Mouse (Mus musculus) brain, adult 2 months (tissue): ENCODE measurements around the gene Dusp28.

ENCODE experiments used
- DNase-seq: peaks from one replicate; pipeline ENCODE4 v3.0.0; 2011; ENCODE audit warnings: low read depth, low spot score

Gene Dusp28

DNA sequence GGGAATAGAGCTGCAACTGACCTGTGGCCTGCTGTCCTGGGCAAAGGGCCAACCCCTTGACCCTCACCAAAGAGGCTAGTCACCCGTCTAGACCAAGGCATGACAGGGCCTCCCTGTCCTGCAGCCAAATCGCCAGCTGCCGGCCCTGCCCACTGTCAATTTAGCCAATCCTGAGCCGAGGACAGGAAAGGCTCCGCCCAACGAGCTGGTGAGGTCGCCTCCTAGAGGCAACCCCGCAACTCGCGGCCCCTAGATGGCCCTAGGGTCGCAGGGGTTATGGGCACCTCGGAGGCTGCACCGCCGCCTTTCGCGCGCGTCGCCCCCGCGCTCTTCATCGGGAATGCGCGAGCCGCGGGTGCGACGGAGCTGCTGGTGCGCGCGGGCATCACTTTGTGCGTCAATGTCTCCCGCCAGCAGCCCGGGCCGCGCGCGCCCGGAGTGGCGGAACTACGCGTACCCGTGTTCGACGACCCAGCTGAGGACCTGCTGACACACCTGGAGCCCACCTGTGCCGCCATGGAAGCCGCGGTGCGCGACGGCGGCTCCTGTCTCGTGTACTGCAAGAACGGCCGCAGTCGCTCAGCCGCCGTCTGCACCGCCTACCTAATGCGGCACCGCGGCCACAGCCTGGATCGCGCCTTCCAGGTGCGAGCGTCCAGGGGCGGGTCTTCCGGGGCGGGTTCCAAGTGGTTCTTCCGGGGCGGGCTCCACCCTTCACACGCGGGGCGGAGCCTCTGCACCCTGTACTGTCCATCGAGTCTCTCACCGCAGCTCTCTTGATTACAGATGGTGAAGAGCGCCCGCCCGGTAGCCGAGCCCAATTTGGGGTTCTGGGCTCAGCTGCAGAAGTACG lies at the start of gene Dusp28:
Dusp28 (plus strand) TSS at position 203 of the 853 bp plus-strand sequence.
- DNase-seq, result peak; percentile 97

DNA sequence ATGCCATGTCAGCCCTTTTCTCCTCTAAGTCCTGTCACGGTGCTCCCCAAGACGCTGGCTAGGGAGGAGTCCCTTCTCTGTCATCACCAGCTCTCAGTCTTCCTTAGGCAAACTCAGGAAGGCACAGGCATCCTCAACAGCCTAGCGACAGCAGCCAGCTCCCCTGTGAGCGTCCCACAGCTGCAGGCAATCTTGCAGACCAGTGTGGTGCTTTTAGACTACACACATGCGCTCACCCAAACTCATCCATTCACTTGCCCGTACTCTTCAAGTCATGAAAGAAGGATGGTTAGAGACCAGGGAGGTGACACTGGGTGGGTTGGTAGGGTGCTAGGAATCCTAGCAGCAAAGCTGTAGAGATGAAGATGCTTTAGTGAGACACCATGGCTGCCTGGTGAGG lies 45.3 kb upstream of the Dusp28 start:
- DNase-seq, result no peak

DNA sequence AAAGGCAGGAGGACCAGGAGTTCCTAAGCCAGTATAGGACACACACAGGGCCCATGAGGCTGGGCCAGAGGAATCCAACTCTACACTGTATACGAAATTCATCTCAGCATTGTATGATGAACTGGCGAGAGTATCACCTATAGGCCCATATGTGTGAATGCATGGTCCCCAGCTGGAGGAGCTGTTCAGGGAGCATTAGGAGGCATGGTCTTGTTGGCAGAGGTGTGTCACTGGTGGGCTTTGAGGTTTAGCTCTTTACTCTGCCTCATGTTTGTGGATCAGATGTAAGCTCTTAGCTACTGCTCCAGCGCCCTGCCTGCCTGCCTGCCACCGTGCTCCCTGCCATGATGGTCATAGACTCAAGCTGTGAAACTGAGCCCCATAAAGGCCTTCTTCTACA lies 43.5 kb upstream of the Dusp28 start:
- no peak for DNase-seq

DNA sequence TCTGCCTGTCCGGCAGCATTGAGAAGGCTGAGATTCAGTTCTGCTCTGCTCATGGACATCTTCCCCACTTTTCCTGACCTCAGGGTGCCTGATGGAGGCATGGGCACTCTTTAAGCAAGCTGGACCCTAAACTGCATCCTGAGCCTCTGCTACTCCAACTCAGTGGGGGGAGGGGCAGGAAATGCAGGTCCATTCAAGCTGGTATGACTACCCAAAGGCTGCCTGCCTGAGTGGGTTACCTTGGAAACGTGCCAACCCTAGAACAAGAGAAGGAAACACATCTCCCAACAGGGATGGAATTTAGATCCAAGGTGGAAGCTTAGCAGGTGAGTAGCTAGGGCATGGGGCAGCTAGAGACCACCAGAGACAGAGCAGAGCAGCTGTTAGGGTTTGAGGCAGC lies 40.6 kb upstream of the Dusp28 start:
- DNase-seq, result no peak

DNA sequence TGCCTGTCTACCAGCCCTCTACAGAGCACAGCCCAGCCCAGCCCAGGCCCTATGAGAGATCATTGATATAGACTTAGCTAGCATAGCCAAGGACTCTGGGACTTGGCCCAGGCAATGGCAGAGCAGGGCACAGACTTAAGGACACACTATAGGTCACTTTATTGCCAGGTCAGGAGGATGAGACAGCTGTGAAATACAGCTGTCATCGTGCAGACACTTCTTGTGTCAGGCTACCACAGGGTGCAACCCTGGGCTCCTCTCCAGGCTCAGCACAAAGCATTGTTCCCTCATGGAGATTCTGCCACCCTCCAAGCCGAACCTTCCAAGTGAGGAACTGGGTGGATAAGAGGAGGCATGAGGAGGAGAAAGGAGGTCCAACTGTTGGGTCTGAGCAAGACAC lies 36.8 kb upstream of the Dusp28 start:
- no peak for DNase-seq

DNA sequence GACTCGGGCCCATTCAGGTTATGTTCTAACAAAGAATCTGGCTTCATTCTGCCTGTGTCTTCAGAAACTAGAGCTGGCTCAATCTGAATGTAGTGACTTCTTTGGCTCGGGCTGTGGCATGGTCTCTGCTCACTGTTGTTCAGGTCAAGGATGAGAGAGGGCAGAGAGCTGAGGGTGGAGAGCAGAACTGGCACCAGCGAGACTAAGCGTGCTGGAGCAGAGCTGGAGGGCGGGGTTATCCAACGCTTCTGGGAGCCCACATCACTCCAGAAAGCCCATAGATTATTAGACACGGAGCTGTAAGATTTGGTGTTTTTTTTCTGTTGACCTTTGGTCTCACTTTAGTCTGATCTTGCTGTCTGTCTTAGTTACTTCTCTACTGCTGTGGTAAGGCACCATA lies 34.1 kb upstream of the Dusp28 start:
- no peak for DNase-seq

DNA sequence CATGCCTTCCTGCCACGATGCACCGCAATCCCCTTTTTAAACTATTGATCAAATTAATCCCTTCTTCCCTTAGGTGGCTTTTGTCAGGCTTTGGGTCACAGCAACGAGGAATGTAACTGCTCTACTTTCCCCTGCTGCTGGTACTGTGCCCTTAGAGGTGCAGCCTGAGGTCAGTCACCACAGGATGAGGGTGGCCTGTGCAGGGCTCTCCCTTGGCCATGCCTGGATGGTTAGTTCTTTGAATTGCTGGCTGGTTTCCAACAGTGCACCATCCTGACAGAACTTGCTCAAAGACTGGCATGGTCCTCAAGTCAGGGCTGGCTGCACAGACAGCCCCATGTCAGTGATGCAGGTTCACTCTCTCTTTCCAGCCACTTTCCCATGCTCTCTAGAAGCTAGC lies 32.8 kb upstream of the Dusp28 start:
- no peak for DNase-seq

DNA sequence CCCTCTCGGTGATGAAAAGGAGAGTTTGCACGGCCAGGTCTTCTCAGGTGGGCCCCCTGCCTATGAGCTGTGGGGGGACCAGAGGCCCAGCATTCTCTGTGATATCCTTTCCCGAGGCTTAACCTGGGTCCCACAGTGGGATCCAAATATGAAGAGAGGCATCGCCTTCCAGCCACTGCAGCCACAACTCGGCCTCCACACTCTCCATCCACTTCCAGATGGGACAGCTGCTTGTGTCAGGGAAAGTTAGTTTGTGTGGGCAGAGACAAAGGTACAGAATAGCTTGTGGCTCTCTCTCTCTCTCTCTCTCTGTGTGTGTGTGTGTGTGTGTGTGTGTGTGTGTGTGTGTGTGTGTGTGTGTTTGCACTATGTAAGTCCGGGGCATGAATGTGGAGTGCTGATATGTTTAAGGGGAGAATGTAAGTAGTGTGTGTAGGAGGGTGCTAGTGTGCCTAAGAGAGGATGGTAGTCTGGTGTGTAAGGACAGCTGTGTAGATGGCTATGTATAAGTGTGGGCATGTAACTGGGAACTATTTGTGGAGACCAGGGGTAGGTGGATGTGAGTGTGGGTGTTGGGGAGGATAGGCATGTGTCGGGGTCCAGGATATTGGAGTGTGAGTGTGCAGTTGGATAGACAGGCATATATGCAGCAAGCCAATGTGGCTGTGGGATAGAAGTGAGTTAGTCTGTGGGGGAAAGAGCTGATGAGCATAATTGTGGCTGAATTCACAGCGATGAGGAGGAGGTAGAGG lies 31.2 kb upstream of the Dusp28 start:
- peak; percentile 71 for DNase-seq

DNA sequence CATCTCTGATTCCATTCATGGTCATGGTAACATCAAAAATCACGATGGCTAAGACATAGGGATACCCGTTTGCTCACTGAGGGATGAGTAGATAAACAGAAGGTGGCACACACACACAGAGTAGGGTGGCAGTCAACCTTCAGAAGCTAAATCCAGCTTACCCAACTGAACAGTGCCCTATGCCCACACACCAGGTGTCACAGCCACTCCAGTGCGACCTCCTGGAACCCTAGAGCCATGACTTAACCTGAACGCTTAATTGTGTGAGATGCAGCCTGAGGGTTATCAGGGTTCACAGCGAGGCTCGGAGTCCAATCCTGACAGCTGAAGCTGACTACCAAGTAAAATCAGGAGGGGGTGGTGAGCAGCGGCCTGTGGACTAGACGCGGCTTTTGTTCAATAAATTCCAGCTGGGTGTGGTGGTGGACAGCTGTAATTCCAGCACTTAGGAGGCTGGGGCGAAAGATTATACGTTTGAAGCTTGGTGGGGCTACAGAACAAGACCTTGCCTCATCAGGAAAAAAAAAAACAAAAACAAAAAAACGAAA lies 29.3 kb upstream of the Dusp28 start:
- no peak for DNase-seq

DNA sequence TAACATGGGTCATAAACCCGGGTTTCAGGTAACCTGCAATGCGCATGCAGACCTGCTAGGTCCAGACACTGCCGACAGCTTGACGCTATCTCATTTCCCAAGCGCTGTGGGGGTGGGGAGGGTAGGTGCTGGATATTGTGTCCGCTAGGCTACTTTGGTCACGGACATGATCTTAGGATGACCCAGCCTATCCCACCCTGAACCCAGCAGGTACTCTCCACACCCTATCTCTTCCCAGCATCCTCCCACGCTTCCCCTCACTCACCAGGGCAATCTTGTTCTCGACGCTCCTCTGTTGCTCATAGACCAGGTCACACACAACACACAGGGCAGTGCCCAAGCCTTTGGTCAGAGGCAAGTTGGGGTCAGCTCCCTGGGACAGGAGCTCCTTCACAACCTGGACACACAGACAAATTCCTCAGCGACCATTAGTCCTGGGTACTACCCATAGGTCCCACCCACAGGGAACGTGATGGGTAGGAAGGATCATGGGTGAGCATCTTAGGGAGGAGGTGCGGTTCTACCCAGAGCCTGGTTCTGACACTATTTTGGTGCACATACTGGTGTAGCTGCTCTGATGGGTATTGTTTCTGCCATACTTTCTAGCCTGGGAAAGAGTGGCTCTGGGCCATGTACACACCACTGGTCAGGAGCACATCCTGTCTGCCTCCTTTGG lies 28.6 kb upstream of the Dusp28 start:
- no peak for DNase-seq

DNA sequence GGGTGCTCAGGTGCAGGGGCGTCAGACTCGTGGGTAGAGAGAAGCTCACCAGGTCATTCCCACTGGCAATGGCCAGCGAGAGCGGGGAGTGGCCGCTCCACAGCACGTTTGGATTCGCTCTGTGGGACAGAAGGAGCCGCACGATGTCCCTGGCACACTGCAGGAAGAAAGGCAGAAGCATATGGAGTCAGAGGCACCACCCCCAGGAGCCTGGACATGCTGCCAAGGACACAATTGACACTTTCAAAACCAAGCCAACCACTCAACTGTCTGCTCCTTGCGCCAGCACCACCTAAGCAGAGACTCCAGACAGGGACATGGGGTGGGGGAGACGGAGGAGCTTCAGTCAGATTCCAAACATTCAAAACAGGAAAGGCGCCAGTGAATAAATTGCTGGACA lies 27.5 kb upstream of the Dusp28 start:
- peak; percentile 98 for DNase-seq

DNA sequence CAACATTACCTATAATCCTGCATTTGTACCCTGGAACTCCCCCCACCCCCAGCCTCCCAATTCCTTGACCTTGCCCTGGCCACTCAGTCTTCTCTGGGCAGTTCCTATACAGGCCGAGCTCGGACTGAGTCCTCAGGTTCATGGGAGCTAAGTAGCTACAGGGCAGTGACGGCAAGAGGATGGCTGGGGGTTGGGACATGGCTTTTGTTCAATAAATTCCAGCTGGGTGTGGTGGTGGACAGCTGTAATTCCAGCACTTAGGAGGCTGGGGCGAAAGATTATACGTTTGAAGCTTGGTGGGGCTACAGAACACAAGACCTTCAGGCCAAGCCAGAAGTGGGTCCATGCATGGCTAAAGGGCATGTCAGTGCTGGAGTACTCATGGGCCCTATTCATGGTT lies 26.7 kb upstream of the Dusp28 start:
- DNase-seq, result no peak

DNA sequence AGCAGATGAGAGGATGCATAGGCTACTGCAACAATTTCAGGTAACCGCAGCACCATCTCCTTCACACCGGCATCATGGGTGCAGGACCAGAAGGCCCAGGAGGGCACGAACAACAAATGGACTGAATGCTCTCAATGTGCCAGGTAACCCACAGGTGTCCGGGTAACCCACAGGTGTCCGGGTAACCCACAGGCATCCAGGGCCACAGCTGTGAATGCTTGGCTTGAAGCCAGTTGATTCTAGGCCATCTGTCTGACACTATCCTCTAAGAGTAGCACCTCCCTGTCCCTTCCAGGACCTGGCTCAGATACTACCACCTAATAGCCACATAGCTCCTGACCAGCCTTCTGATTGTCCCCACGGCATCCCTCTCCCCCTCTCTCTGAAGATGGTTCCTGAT lies 24.8 kb upstream of the Dusp28 start:
- DNase-seq, result no peak

DNA sequence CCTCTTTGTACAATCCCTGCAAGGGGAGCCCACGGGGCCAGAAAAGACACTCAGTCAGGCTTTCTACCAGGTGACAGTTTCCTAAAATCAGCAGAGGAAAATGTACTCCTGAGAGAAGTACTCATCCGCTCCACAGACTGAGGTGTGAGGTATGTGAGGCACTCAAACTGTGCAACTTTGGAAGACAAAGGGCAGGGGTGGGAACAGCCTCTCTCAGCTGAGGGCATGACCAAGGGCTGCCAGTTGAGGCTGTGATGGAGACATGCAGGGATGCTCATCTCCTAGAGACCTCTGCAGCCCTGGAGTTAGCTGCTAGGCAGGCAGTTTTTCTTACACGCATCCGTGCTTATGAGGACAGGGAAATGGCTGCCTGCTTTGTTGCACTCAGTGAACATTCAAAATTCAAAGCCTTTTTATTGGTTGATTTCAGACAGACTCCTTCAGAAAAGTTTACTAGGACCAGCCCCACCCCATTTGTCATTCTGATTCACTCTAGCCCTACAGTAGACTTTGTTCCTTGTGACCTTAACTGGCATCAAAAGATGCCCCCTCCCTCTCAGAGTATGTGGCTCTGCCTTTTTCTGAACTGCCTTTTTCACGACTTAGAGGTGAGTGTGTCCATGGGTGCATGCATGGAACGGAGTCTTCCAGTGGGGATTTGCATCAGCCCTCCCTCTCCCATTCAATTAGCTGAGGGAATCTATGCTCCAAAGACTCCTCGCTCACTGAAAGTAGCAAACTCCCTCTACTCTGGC lies 17.7 kb upstream of the Dusp28 start:
- no peak for DNase-seq

DNA sequence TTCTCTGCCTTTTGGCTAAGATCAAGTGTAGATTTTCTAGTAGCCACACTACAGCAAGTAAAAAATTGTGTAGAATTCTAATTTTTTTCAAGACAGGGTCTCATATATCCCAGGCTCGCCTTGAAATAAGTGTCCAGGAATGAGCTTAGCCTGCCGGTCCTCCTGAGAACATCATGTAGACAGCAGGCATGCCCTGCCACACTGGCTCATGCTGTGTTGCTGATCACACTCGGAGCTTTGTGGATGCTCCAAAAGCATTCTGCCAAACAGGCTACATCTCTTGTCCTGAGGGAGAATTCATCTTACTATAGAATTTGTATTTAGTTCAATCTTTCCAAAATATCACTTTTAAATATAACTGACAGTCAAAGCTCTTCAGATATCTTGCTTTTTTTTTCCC lies 14.0 kb upstream of the Dusp28 start:
- peak; percentile 36 for DNase-seq

DNA sequence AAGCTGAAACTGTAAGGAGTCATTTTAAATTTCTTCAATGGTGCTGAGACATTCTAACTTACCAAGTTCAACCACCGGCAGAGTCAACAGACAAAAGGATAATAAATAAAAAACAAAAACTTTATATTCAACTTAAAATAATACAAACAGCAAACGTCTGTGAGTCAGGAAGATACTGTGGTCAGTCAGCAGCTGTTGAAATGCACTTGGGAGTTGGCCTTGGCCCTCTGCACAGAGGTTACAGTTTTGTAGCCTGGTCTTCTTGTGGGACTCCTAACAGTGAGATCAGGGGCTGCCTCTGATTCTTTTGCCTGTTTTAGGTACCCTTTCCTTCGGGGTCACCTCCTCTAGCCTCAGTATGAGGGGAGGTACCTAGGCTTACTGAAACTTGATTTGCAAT lies 12.9 kb upstream of the Dusp28 start:
- no peak for DNase-seq

DNA sequence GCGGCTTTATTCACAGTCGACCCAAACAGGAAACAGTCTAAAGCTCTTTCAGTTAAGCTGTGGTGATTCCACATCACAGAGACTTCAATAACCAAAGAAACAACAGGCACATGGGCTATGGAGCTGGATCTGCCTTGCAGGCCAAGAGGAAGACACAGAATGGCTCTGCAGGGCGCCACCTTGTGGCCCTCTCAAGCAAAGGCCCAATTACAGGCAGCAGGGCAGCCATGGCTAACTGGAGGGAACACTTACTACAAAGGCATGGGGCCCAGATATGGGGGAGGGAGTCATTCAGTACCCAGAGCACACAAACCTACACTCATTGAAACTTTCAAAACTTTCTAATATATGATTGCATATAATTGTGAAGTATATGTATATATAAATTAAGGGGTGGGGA lies 11.7 kb upstream of the Dusp28 start:
- DNase-seq, result peak; percentile 94

DNA sequence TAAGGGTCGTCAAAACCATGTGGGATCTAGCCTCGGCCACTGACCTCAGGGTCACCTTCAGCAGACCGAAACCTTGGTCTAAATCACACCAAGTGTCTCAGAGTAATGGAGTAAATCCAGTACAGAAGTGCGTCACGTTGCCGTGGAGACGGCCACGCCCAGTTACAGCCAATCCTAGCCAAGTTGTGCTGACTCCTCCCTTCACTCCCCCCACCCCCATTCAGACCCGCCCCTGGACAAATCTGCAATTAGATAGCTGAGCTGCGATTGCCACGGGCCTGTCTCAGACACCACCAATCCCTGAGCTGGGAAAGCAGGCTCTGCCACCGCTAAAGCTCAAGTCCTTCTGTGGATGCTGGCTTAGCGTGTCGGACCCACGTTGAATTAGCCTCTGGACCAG lies 4.0 kb upstream of the Dusp28 start, which contains the start of gene Ankmy1:
Ankmy1 (minus strand) TSS at position 121 of the 400 bp plus-strand sequence.
- DNase-seq, result peak; percentile 75

DNA sequence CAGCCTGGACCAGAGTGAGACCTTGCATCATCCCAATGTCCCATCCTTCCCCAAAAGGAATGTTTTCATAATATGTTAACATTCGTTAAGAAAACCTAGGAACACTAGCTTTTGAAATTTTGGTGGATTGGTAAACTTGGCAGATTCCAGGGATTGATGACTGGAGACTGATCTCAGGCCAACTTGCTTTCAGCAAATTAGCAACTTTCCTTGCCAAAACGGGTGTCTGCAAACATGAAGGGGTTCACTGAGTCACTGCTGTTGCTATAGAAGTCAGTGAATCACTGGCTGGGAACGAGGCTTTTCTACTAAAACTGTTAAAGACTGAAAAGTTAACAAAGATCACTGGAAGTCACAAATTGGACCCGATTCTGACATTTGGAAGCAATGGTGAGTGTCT lies 3.2 kb upstream of the Dusp28 start:
- peak; percentile 83 for DNase-seq

DNA sequence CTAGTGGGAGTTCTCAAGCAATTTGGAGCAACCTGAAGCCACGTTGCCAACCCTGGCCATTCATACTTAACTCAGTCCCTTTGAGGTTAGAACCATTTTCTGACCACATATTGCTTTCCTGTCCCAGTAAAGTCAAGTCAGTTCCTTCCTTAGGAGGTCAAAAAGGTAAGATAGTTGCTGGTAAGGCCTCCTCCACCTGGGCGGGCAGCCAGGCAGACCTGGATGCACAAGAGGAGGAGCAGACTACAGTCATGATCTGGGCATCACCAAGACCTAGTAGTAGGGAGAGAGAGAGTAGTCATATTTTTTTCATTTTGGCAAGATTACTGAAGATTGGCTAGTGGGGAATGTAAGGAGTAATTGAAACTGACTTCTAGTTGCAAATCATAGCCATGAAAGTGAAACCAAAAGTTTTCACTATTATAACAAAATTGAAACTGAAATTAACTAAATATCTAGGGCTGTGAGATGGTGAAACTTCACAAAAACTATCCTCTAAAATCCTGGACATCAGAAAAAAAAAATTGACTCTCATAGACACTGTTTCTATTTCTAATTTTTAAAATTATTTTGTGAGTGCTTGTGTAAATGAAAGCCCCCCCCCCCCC lies 974 bp upstream of the Dusp28 start:
- no peak for DNase-seq
